Mouse (Mus musculus) embryonic facial prominence, embryonic 14.5 days (tissue): ENCODE results near the gene Fam163b. TPM values are rescaled to one million over a fixed set of nuclear protein-coding genes. Genes with fewer than 3 reads are reported as not detected.
A peak's percentile ranks its signal among the peaks of the same experiment; 100 is the strongest.

Experiments used
- ATAC-seq: fragments of 200-750 bp; cut with Nextera tagmentation; 2 replicates; pipeline ENCODE4 v1.8.0; 2017; ENCODE audit warnings: low read depth, moderate number of reproducible peaks, moderate TSS enrichment
- DNase-seq: peaks from one replicate; pipeline ENCODE4 v3.0.0-alpha.2; 2015; ENCODE audit warnings: low spot score
- H3K27ac ChIP-seq: fragments of 300-500 bp; sonication (generic); replicated peaks from 2 replicates; pipeline ENCODE4 v1.5.1; 2014; ENCODE audit warnings: low read depth, mild to moderate bottlenecking, low read length, moderate library complexity
- H3K27me3 ChIP-seq: fragments of 300-500 bp; sonication (generic); replicated peaks from 2 replicates; pipeline ENCODE4 v1.6.1; 2014; ENCODE audit warnings: low read length; ENCODE audit not compliant: control insufficient read depth, insufficient read depth
- H3K36me3 ChIP-seq: fragments of 300-500 bp; sonication (generic); 2 replicates; pipeline ENCODE4 v1.6.1; 2014; ENCODE audit warnings: low read length, mixed read lengths; ENCODE audit not compliant: control insufficient read depth, insufficient read depth
- H3K4me1 ChIP-seq: fragments of 300-500 bp; sonication (generic); 2 replicates; pipeline ENCODE4 v1.6.1; 2014; ENCODE audit warnings: antibody characterized with exemption, low read length; ENCODE audit not compliant: control insufficient read depth, insufficient read depth
- H3K4me2 ChIP-seq: fragments of 300-500 bp; sonication (generic); 2 replicates; pipeline ENCODE4 v1.6.1; 2014; ENCODE audit warnings: low read depth, mild to moderate bottlenecking, low read length, moderate library complexity, mixed read lengths
- H3K4me3 ChIP-seq: fragments of 300-500 bp; sonication (generic); 2 replicates; pipeline ENCODE4 v1.5.1; 2014; ENCODE audit warnings: low read depth, mild to moderate bottlenecking, low read length
- H3K9ac ChIP-seq: fragments of 300-500 bp; sonication (generic); 2 replicates; pipeline ENCODE4 v1.6.1; 2014; ENCODE audit warnings: low read depth, mild to moderate bottlenecking, low read length, moderate library complexity, mixed read lengths
- H3K9me3 ChIP-seq: fragments of 300-500 bp; sonication (generic); 2 replicates; pipeline ENCODE4 v1.6.1; 2016; ENCODE audit warnings: low read length; ENCODE audit not compliant: control insufficient read depth
- WGBS: fragments of 180-500 bp; shearing (Covaris S2); extraction: QIAGEN DNeasy Blood & Tissue Kit; methylation state at CpG from one replicate; pipeline ENCODE4 v1.1.7; 2014; 5-methylcytosine and 5-hydroxymethylcytosine counted together
- polyA plus RNA-seq: library from polyadenylated mRNA; unstranded; fragments of >200 nt; fragmentation: Nextera tagmentation; extraction: Ambion mirVana; gene quantifications from 2 replicates; pipeline ENCODE4 v1.2.1, GENCODE M21; 2014

Gene Fam163b
- polyA plus RNA-seq, 1 experiment from 2014 or later: 0.31 TPM

DNA sequence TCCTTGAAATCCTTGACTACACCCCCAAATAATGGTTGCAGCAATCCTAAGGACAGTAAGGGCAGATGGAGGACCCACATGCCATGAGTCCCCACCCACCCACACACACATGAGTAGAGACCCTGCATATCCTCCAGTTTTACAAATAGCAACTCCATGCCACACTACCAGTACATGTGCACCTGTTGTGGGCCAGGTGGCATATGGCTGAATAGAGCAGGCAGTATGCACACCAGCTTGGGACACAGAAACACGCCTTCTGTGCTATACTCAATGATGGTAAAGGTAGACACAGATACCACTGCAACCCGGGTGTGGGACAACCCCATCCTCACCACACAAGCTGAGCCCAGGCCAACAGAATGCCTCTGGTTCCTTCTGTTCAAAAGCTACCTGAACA is 23.8 kb upstream of the Fam163b start:
- no peak for ATAC-seq
- H3K4me2 ChIP-seq: no peak overlapping the region
- H3K9me3 ChIP-seq: no peaks in the 10 kb centered on the region
- 79% methylated on average over 2 of the region's 2 CpGs for WGBS
- peaks cover 19% of the 10 kb centered on the region for H3K4me1 ChIP-seq
- DNase-seq: no peak
- no peak overlapping the region for H3K27ac ChIP-seq
- no peaks in the 10 kb centered on the region for H3K27me3 ChIP-seq
- H3K4me3 ChIP-seq: no peak overlapping the region
- no peaks in the 10 kb centered on the region for H3K36me3 ChIP-seq
- no peak overlapping the region for H3K9ac ChIP-seq

DNA sequence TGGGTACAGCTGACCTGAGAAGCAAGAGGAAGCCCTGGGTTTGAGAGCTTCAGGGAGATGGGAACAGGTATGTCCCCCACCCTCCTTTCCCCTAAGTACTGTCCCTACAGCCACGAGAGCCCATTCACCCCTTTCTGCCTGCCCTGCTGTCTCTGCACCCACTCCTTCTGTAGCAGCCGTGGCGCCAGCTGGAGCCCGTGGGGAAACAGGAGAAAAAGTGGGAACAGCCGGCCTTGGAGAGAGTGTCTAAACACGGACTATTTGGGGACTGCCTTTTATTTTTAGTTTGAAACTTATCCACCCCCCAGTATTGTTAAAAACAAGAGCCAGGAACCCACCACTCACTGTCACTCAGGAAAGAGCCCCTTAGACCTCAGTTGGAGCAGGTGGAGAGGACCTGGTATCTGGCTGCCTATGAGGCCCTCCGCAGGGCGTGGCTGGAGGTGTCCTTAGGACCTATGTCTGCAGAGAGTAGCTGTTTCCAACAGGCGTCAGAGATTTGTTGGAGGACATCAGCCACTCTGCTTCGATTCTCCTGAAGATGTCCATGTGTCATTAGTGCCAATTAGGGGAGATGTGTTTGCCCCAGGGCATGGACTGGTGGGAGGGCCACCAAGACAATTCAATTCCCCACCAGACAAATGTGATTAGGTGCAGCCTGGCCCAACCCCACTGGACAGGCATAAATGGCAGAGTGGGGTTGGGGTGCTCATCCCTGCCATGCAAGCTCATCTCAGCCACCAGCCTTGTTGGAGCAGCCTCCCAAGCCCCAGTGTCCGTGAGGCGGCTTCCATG is 22.7 kb upstream of the Fam163b start, which contains the start of gene Dbh:
Gene Dbh, plus strand, starts transcription at position 438 of the 795 bp plus-strand sequence.
- peaks cover 19% of the 10 kb centered on the region for H3K4me1 ChIP-seq
- no peaks in the 10 kb centered on the region for H3K9me3 ChIP-seq
- no peak within 1 kb of the TSS for H3K4me2 ChIP-seq
- H3K9ac ChIP-seq: no peak within 1 kb of the TSS
- no peak within 1 kb of the TSS for H3K4me3 ChIP-seq
- no peaks in the 10 kb centered on the region for H3K36me3 ChIP-seq
- no peaks in the 10 kb centered on the region for H3K27me3 ChIP-seq
- no peak for DNase-seq
- no peak within 1 kb of the TSS for H3K27ac ChIP-seq
- 74% methylated on average over 12 of the region's 12 CpGs for WGBS
- ATAC-seq: peak; percentile 27; the same call in 1 of the 2 replicates

DNA sequence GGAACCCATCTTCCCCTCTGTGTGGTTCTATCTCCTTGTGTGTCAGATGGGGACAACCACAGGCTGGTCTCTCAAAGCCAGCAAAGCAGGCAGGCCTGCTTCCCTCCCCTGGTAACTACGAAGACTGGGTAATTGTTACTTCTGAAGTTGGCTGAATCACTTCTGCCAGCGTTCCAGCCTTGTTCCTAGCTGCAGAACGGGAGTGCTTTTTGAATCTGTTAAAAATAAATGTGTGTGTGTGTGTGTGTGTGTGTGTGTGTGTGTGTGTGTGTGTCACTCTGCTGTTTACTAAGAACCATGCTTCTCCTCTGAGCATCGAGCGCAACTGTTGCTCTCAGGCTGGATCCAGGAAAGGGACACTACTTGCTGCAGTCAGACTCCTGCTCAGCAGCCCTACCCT is 21.6 kb upstream of the Fam163b start:
- Histone ChIP-seq H3K36me3 (no peaks in the 10 kb centered on the region), H3K4me1 (peaks cover 19% of the 10 kb centered on the region), H3K4me3 (no peak overlapping the region), H3K9ac (no peak overlapping the region), H3K27me3 (no peaks in the 10 kb centered on the region), H3K27ac (no peak overlapping the region), H3K4me2 (no peak overlapping the region), H3K9me3 (no peaks in the 10 kb centered on the region)
- no peak for ATAC-seq
- DNase-seq: no peak
- 49% methylated on average over 5 of the region's 5 CpGs for whole genome bisulfite sequencing

DNA sequence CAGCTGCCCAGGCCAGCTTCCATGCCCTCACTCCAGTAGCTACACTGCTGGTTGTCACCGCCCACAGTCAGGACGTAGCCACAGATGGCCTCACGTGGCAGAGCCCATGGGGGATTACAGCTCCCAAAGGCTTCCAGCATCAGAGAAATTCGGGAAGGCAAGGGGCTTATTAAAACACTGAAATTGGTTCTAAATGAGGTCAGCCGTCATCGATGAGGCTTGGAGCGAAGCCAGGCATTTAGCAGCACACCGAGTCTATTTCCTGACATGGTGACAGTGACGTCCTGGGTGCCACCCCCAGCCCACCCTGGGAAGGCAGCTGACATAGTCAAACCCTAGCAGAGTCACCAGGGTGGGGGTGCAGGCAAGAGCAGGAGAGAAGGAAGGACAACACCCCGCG is 20.4 kb upstream of the Fam163b start:
- H3K36me3 ChIP-seq: no peaks in the 10 kb centered on the region
- WGBS: 50% methylated on average over 11 of the region's 11 CpGs
- H3K9me3 ChIP-seq: no peaks in the 10 kb centered on the region
- ATAC-seq (no peak), DNase-seq (no peak)
- H3K4me3 ChIP-seq: no peak overlapping the region
- H3K9ac ChIP-seq: no peak overlapping the region
- H3K27me3 ChIP-seq: no peaks in the 10 kb centered on the region
- H3K4me2 ChIP-seq: no peak overlapping the region
- H3K27ac ChIP-seq: no peak overlapping the region
- peaks cover 11% of the 10 kb centered on the region for H3K4me1 ChIP-seq

GRCm38 (mm10) chr2:27161526-27161925 is 19.2 kb upstream of the Fam163b start:
- Histone ChIP-seq H3K4me2 (no peak overlapping the region), H3K9ac (no peak overlapping the region), H3K4me3 (no peak overlapping the region), H3K27me3 (no peaks in the 10 kb centered on the region), H3K27ac (no peak overlapping the region), H3K36me3 (no peaks in the 10 kb centered on the region), H3K9me3 (no peaks in the 10 kb centered on the region), H3K4me1 (no peaks in the 10 kb centered on the region; the same call in 1 of the 2 replicates)
- no peak for DNase-seq
- no peak for ATAC-seq
- WGBS: 92% methylated on average over 2 of the region's 2 CpGs

- no peak overlapping the region for H3K27ac ChIP-seq
- H3K9me3 ChIP-seq: no peaks in the 10 kb centered on the region
- H3K27me3 ChIP-seq: no peaks in the 10 kb centered on the region
- no peak overlapping the region for H3K9ac ChIP-seq
- no peak overlapping the region for H3K4me2 ChIP-seq
- H3K36me3 ChIP-seq: no peaks in the 10 kb centered on the region
- 66% methylated on average over 6 of the region's 6 CpGs for WGBS
- H3K4me3 ChIP-seq: no peak overlapping the region
- no peaks in the 10 kb centered on the region for H3K4me1 ChIP-seq
- DNase-seq (no peak), ATAC-seq (no peak)
Observed at GRCm38 (mm10) chr2:27156596-27156995, 14.3 kb upstream of the Fam163b start.

DNA sequence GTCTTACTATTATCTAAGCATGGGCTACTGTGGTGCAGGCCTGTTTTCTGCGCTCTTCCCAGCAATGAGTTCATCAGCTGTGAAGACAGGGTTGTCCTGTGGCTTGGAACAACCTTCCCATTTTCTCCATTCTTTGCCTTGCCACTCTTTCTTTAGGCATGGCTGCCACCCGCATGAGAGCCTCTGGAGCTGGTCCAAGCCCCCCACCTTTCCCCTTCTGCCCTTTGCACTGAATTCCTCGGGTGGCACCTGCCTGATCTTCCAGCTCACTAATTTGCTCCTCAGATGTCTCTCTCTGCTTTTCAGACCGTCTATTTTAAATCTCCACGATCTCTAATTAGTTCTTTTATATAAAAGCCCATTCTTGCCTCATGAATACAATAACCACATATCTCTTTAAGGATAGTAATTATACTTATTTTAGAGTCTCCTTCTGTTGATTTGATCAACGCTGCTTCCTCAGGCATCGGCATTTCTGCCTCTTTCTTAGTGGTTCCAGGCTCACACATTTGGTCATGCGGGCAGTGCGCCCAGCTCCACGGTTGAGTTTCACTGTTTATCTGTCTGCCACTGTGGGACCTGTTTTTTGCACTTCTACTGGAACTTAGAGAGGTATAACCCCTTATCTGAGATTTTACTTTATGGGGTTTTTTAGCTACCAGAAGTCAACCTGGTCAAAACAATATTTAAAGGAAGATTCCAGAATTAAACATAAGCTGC is 12.3 kb upstream of the Fam163b start:
- H3K4me1 ChIP-seq: no peaks in the 10 kb centered on the region
- H3K27ac ChIP-seq: no peak overlapping the region
- no peak overlapping the region for H3K9ac ChIP-seq
- DNase-seq (no peak), ATAC-seq (no peak)
- H3K4me3 ChIP-seq: no peak overlapping the region
- H3K9me3 ChIP-seq: no peaks in the 10 kb centered on the region
- H3K4me2 ChIP-seq: no peak overlapping the region
- WGBS: 75% methylated on average over 10 of the region's 10 CpGs
- no peaks in the 10 kb centered on the region for H3K27me3 ChIP-seq
- H3K36me3 ChIP-seq: no peaks in the 10 kb centered on the region

- H3K27ac ChIP-seq: no peak overlapping the region
Observed at GRCm38 (mm10) chr2:27149457-27149856, 7.2 kb upstream of the Fam163b start.

More at GRCm38 (mm10) chr2:27149457-27149856, 7.2 kb upstream of the Fam163b start:
- Histone ChIP-seq H3K36me3 (no peaks in the 10 kb centered on the region), H3K27me3 (no peaks in the 10 kb centered on the region), H3K4me2 (no peak overlapping the region), H3K4me1 (no peaks in the 10 kb centered on the region), H3K9me3 (no peaks in the 10 kb centered on the region), H3K9ac (no peak overlapping the region), H3K4me3 (no peak overlapping the region)
- ATAC-seq (no peak), DNase-seq (peak; percentile 14)
- 22% methylated on average over 2 of the region's 2 CpGs for WGBS
